Mouse (Mus musculus) G1E-ER4 (cell line): Measurements from ENCODE around the gene Taar8c. TPM values are rescaled to one million over a fixed set of nuclear protein-coding genes. Genes with fewer than 3 reads are reported as not detected.
"Not testable (repeated sequence)": the region's sequence is repeated elsewhere in the genome, so short reads cannot be mapped to it uniquely, and the experiment has no call there.

Source experiments
- GATA1 ChIP-seq: IDR thresholded peaks from one replicate; pipeline ENCODE4 v1.8.0; 2012; ENCODE audit warnings: low read length, inconsistent platforms
- polyA plus RNA-seq: library from polyadenylated mRNA; stranded (reverse); fragments of >175 nt; gene quantifications from 2 replicates; pipeline ENCODE4 v1.2.3, GENCODE M21; 2012

Gene Taar8c
- polyA plus RNA-seq = not detected in 2 replicates

DNA sequence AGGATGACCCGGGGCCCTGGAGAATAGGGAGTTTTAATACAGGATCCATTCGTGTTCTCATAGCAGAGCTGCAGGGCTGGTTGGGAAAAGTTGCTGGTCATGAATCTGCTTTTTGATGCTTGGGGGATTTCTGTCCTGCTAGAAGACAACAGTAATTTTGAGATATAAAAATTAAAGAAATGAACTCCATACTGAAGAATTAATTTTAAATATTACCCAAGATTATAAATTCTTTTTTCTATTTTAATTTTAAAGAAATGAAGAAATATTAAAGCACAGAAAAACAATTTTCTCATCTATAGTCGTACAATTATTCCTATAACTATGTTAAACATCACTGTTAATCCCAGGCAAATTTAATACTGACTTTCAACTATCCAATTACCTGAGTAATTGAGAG is at the start of gene Taar8c:
Gene Taar8c (minus strand): TSS at position 101 of the 400 bp plus-strand sequence.
- TF ChIP-seq GATA1 = not testable (repeated sequence)

DNA sequence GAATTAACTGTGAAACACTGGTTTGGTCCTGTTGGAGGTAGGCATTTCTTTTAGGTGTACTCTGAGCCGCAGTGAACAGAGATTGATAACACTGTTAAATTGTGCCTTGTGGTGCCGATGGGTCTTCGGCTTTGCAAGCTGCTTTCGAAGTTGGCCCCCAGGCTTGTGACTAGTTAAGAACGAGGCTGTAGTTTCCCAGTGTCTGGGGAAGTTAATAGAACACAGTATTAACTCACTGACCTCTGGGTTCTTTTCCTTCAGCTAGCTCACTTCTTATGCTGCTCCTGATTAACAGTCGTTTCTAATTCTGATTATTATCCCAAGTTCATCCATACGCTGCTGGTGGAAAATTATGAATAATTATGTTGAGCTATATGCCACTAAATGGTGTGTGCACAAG is 48.4 kb upstream of the Taar8c start:
- no peak for TF ChIP-seq GATA1

DNA sequence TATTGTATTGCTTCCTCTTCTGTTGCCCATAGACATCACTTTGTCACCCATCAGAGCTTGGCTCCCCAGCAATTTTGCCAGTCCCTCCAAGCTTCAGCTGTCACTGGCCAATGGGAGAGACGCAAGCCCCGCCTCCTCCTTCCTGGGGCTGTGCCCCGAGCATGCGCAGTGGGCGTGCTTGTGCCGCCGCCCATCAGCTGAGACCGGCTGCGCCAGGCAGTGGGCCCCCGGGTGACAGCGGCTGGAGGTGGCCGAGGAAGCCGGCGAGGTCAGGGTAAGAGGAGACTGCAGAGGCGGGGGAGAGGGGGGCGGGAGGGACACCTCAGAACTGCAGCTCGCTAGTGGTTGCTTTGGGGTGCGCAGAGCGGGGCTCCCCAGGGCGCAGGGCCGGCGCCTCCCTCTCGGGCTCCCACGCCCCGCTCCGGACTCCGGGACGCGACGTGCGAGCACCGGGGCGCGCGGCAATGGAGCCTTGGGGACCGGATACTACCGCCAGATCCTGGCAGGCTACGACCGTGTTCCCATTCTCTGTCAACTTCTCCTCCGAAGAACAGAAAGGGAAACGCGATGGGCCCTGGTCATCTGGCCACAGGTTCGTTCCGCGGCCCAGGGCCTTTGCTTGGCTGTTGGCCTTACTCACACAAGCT is 47.5 kb upstream of the Taar8c start, which contains the start of gene Stx7:
Gene Stx7 (plus strand): TSS at position 168 of the 647 bp plus-strand sequence.
- TF ChIP-seq GATA1 = no peak

DNA sequence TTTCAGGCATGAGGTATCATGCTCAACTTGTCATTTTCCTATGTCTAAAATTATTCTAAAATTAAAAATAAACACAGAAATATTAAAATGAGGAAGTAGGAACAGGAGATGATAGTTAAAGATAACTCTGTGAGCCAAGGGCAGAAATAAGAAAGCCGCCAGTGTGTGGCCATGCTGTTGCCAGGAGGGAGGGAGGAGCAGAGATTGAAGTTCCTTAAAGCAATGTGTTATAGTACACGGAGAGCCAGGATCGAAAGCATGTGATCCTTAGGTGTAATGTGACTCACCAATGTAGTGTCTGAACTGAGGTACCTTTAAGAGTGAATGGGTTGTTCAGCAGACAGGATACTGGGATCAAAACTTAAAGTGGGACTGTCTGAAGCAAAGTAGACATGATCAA is 41.0 kb upstream of the Taar8c start:
- no peak for TF ChIP-seq GATA1

GRCm38 (mm10) chr10:24138623-24139261 is 37.0 kb upstream of the Taar8c start:
- TF ChIP-seq GATA1 = no peak

DNA sequence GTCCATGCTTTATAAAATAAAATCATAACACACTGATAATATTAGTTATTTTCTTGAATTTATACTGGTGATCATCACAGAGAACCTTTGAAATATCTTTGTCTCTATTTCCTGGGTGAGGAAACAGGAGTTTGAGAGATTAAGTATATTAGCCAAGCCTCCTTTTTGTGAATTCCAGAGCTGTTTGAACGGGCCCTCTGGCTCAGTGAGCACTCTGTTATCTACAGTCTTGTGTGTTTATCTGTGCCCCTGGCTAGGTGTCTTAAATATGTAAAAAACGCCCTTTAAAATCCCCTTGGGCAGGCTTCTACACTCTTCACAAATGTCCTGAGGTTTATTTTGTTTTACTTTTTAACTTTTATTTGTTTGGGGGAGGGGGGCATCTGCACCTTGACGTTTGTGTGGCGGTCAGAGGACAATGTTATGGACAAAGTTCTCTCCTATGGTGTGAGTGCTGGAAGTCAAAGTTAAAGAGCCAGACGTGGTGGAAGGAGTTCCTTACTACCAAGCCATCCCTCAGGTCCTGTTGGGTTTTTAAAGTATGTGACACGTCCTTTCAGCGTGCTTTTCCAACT is 32.4 kb upstream of the Taar8c start:
- no peak for TF ChIP-seq GATA1

GRCm38 (mm10) chr10:24133132-24133531 is 31.4 kb upstream of the Taar8c start:
- no peak for TF ChIP-seq GATA1

DNA sequence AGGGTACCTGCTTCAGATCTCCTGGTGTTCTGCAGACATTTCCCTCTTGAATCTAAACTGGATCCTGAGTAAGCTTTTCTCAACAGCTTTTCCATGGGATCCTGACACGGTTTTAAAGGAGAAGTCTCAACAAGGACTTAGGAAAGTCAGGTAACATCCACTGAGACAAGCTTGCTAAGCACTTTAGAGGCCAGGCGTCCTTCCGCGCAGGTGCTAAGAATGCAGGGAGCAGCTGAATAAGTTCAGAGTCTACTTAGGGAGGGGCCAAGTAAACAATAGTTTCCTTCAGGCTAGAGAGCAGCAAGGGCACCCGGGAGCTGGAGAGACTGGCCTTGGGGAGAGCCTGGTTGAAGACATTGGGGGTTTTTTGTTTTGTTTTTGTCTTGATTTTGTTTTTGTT is 30.6 kb upstream of the Taar8c start:
- no peak for TF ChIP-seq GATA1

- no peak for TF ChIP-seq GATA1
Observed at GRCm38 (mm10) chr10:24131451-24132262, 29.9 kb upstream of the Taar8c start.

DNA sequence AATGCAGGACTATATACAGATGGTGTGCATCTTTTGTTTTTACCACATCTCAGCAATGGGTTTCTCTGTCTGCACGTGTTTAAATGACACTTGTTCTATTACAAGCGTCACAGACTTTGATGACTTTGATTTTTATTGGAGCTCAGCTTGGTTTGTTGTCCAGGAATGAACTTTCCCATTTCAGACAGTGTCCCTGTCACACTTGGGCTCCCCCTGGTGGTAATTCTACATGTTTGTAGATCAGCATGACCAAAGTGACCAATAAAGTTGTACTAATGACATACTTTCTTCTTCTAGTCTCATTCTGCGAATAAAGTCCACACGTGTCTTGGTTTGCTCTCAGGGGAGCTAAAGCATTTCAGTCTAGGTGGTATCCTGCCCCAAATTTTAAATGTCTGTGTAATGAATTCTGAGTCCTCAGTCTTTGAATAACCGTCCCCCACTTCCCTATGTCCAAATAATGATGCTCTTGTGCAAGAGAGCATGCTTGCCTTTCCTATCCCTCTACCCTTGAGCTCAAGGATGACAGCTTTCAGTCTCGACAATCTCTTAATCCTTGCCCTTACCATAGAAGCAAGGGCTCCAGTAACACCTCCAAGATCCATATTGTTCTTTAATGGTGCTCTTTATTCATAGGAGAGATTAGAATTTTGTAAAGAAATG is 9.5 kb upstream of the Taar8c start:
- no peak for TF ChIP-seq GATA1

DNA sequence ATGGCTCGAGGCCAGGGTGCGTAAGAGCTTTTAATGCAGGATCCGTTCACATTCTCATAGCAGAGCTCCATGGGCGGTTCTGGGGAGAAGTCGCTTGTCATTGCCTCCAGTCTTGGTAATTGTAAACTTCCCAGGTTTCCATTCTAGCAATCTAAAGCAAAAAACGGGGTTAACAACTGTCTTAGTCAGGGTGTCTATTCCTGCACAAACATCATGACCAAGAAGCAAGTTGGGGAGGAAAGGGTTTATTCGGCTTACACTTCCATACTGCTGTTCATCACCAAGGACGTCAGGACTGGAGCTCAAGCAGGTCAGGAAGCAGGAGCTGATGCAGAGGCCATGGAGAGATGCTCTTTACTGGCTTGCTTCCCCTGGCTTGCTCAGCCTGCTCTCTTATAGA is 7.7 kb upstream of the Taar8c start, which contains the start of gene Taar9:
Gene Taar9 (minus strand): TSS at position 101 of the 400 bp plus-strand sequence.
- not testable (repeated sequence) for TF ChIP-seq GATA1

- TF ChIP-seq GATA1 = no peak
Observed at GRCm38 (mm10) chr10:24108236-24108635, 6.5 kb upstream of the Taar8c start.

GRCm38 (mm10) chr10:24107747-24108146 is 6.0 kb upstream of the Taar8c start:
- TF ChIP-seq GATA1 = no peak

- no peak for TF ChIP-seq GATA1
Observed at GRCm38 (mm10) chr10:24092194-24092593, 9.5 kb downstream of the Taar8c start, which contains the start of gene Taar8b. Gene Taar8b, minus strand, starts transcription at chr10:24092294.

DNA sequence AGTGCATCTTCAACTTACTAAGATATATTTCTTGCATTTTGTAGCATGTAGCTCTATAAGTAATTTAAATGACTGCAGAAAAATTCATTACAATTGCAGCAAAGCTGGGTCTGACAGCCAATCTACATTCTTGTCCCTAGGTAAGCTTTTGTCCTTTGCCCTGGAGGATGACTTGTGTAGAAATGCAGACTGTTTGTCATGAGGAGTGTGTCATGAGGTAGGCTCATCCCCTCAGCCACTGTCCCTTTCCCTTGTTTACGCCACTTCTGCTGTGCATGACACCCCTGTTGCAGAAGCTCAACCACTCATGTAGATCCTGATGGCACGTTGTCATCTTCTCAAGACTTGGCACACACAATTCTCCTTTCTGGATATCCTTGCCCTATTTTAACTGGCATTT is 14.5 kb downstream of the Taar8c start:
- no peak for TF ChIP-seq GATA1
